Mouse (Mus musculus): ENCODE measurements around the gene Chac1.

DNA sequence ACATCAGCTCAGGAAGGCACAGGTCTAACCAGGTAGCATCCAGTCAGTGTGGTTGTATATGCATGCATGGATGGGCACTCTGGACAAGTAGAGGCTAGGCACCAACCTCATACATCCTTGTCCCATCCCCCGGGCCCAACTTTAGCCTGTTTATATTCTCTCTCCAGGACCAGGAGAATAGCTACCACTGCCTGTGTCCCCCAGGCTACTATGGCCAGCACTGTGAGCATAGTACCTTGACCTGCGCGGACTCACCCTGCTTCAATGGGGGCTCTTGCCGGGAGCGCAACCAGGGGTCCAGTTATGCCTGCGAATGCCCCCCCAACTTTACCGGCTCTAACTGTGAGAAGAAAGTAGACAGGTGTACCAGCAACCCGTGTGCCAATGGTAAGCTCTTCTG lies 20.2 kb upstream of the Chac1 start:
- no peak for TF ChIP-seq UBTF (IDR thresholded peaks at IDR 0.05; ENCODE audit: borderline replicate concordance, insufficient read depth, low read depth, low read length)
- no peak for TF ChIP-seq MAX (IDR thresholded peaks at IDR 0.05; ENCODE audit: low read length)
- TF ChIP-seq CTCF (IDR thresholded peaks at IDR 0.05 in 2 of 3, conservative IDR thresholded peaks at IDR 0.05 in 1 of 3; ENCODE audit: control insufficient read depth in 1 of 3, insufficient read depth in 1 of 3, low read depth in 2 of 3, low read length in 3 of 3, poor library complexity in 1 of 3, severe bottlenecking in 1 of 3) = no peak
- no peak for TF ChIP-seq EP300 (IDR thresholded peaks at IDR 0.05; ENCODE audit: low read depth in 1 of 2, low read length in 2 of 2)
- no peak for TF ChIP-seq RAD21 (IDR thresholded peaks at IDR 0.05; ENCODE audit: low read depth, low read length)
- TF ChIP-seq GATA1 (IDR thresholded peaks at IDR 0.05; ENCODE audit: low read depth, low read length) = no peak
- TF ChIP-seq POLR2A (IDR thresholded peaks at IDR 0.05; ENCODE audit: control insufficient read depth in 1 of 2, insufficient read depth in 1 of 2, low read depth in 1 of 2, low read length in 2 of 2, poor library complexity in 1 of 2) = no peak
- TF ChIP-seq MAFK (IDR thresholded peaks at IDR 0.05; ENCODE audit: borderline replicate concordance, low read depth, low read length) = no peak
- TF ChIP-seq NRF1 (IDR thresholded peaks at IDR 0.05; ENCODE audit: insufficient read depth, low read depth, low read length, poor library complexity, severe bottlenecking) = no peak
- TF ChIP-seq HCFC1 (IDR thresholded peaks at IDR 0.05; ENCODE audit: low read depth, low read length) = no peak
- no peak for TF ChIP-seq USF1 (IDR thresholded peaks at IDR 0.05; ENCODE audit: low read depth, low read length)
- no peak for TF ChIP-seq CHD2 (IDR thresholded peaks at IDR 0.05; ENCODE audit: low read length)
- no peak for TF ChIP-seq TAL1 (IDR thresholded peaks at IDR 0.05; ENCODE audit: low read length)
- no peak for TF ChIP-seq ZNF384 (IDR thresholded peaks at IDR 0.05; ENCODE audit: low read depth, low read length)
